Mouse (Mus musculus) spleen, adult 12 weeks (tissue): Measurements from ENCODE around the gene Zfp970.
"Not testable (repeated sequence)": the region's sequence is repeated elsewhere in the genome, so short reads cannot be mapped to it uniquely, and the experiment has no call there.

Source experiments
- DNase-seq: peaks from one replicate; pipeline ENCODE4 v3.0.0; 2022; ENCODE audit warnings: low spot score

Zfp970 gene

DNA sequence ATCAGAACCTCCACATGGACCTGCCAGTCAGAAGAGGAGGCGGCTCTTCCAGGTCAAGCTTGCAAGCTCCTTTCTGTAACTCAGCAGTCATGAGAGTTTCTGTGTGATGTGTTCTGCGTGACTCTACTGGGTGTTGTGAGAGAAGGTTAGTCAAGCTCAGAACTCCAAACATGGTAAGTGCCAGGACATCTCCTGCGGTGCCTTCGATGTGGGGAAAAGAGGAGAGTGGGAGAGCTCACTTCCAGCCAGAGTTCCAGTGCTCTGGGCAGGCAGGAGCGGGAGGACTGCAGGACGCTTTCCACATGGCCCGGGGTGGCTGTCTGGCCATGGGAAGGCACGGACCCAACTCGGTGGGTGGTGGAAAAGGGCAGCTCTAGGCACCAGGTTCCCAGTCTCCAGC lies at the start of gene Zfp970:
Gene Zfp970 (plus strand): TSS at position 58 of the 400 bp plus-strand sequence.
- DNase-seq, result not testable (repeated sequence)

DNA sequence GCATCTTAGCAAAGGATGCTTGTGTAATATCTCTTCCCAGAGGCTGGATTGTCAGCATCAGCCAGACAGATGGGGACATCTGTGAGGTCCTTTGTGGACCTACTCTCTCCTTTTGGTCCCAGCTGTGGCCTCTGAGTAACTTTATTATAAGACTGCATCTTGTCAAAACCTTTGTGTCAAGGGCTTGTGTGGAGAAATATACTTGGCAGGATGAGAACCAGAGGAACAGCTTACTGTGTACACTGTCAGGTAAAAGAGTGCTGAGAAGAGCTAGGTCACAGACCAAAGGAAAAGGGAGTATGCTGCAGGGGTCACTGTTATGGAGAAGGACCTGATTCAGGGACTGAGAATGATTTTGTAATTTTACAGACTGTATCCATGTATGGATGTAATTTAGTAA lies 3.7 kb downstream of the Zfp970 start:
- not testable (repeated sequence) for DNase-seq

DNA sequence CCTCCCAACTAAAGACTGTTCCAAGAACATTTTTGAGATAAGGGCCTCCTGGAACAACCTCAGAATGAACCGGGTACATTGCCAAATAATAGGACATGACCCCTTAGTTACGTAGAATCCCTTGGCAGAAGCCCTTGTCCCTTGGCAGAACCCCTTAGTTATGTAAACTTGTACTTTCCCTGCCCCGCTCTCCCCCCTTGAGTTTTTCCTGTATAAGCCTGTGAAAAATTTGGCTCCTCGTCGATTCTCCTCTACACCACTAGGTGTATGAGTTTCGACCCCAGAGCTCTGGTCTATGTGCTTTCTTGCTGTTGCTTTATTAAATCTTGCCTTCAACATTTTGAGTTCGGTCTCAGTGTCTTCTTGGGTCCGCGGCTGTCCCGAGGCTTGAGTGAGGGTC lies 7.7 kb downstream of the Zfp970 start:
- DNase-seq, result not testable (repeated sequence)

DNA sequence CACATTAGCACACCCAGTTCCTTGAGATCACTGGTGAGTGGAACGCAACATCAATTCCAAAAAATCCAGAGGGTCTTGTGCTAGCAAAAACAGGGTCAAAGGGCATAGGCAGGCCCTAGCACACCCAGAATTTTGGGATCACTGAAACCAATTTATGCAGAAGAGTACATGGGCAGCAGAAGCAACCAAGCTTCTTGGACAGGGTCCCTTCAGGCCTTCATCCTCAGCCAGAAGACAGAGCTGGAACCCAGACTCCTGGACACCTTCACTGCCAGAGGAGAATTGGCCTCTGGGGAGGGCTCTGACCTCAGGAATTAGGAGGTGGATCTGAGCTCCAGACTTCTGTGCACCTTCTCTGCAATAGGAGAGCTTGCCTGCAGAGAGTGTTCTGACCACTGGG lies 17.4 kb downstream of the Zfp970 start:
- DNase-seq, result not testable (repeated sequence)

DNA sequence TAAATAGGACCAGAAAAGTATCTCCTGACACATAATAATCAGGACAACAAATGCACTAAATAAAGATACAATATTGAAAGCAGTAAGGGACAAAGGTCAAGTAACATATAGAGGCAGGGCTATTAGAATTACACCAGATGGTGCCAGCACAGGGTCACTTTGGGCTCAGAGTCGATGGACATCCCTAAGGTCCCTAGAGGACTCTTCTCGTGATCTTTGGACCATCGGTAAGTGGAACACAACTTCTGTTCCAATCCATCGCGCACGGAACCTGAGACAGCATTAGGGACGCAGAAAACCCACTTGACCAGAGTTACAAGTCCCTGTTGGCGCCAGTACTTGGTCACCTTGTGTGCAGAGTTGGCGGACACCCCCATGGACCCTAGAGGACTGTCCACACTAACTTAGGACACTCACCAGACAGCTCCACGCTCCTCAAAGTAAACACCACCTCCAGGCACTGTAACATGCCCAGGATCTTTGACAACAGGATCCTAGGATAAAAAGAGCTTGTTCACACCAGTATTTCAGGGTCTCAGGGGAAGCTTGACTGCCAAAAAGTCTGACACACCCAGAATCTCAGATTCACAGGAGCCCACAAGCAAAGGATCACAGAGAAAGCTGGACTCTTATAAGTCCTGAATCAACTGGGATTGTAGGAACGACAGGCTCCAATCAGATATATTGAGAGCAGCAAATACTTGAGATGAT lies 18.9 kb downstream of the Zfp970 start:
- DNase-seq, result not testable (repeated sequence)

DNA sequence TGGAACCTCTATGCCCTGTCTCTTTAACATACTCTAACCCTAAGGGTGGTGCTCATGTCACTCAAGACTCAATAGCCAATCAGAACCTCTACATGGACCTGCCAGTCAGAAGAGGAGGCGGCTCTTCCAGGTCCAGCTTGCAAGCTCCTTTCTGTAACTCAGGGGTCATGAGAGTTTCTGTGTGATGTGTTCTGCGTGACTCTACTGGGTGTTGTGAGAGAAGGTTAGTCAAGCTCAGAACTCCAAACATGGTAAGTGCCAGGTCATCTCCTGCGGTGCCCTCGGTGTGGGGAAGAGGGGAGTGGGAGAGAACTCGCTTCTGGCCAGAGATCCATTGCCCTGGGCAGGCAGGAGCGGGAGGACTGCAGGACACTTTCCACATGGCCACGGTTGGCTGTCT lies 33.5 kb downstream of the Zfp970 start, which contains the start of gene Gm14403:
Gene Gm14403 (plus strand): TSS at position 149 of the 400 bp plus-strand sequence.
- not testable (repeated sequence) for DNase-seq

DNA sequence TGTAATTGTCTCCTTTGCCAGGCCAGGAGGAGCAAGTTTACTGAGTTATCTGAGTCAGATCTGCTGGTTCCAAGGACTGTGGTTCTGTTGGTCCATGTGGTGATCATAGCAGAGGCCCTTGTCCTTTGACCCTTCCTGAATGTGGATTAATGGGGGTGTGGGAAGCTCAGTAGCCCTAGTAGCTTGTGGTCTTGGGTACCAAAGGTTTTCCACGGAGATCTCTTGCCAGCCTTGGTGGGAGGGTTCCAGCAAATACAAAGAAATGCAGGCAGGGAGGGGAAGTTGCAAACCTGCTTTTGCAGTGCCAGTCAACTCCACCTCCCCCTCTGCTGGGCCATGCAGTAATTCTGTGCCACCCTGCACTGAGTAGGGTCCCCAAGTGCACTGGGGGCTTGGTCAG lies 34.6 kb downstream of the Zfp970 start:
- not testable (repeated sequence) for DNase-seq

DNA sequence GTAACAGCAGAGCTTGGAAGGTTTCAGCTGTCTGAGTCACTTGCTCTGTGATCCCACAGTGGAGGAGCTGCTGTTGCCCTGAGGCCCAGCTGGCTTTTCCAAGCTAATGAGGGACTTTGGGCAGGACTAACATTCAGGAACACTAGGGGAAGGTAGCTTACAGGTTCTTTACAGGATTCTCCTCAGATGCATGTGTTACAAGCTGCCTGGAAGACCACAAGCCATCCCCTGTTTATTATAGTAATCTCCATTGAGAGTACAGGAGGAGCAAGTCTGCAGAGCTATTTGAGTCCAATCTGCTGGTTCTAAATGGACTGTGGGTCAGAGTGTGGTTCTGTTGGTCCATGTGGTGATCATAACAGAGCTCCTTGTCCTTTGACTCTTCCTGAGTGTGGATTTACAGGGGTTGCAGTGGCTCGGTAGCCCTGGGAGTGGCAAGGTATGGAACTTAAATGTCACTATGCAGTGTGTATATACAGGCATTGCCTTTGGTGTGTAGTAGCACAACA lies 40.7 kb downstream of the Zfp970 start:
- DNase-seq, result not testable (repeated sequence)

DNA sequence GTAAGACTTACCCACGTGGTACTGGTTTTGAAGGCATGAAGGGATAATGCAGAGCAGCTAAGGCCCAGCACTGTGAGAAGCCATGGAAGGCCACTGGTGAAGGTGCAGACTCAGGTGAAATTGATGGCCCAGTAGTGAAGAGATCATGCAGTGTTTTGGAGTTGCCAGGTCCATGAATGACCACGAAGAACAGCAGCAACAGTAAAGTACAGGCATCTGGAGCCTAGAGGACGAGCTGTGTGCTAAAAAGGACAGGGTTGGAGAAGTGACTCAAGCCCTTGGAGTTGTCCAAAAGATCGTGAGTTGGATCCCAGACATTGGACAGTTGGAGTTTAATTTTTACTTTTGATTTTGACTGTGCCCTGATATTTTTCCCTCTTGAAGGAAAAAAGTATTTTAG lies 46.8 kb downstream of the Zfp970 start:
- DNase-seq, result not testable (repeated sequence)

DNA sequence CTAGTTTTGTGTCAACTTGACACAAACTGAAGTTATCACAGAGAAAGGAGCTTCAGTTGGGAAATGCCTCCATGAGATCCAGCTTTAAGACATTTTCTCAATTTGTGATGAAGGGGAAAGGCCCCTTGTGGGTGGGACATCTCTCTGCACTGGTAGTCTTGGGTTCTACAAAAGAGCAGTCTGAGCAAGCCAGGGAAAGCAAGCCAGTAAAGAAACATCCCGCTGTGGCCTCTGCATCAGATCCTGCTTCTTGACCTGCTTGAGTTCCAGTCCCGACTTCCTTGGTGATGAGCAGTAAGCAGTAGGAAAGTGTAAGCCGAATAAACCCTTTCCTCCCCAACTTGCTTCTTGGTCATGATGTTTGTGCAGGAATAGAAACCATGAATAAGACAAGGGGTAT lies 47.4 kb downstream of the Zfp970 start:
- not testable (repeated sequence) for DNase-seq

DNA sequence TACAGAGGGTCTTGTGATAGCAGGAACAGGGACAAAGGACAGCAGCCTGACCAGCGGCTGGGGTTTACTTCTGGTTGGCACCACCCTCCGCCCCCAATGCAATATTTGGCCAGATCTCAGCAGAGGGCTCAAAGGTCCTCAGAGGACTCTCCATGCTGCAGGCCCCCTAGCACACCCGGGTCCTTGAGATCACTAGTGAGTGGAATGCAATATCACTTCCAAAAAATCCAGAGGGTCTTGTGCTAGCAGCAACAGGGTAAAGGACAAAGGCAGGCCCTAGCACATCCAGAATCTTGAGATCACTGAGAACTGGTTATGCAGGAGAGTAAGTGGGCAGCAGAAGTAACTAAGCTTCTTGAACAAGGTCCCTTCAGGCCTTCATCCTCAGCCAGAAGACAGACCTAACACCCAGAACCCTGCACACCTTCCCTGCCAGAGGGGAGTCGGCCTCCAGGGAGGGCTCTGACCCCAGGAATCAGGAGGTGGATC lies 49.5 kb downstream of the Zfp970 start:
- not testable (repeated sequence) for DNase-seq

DNA sequence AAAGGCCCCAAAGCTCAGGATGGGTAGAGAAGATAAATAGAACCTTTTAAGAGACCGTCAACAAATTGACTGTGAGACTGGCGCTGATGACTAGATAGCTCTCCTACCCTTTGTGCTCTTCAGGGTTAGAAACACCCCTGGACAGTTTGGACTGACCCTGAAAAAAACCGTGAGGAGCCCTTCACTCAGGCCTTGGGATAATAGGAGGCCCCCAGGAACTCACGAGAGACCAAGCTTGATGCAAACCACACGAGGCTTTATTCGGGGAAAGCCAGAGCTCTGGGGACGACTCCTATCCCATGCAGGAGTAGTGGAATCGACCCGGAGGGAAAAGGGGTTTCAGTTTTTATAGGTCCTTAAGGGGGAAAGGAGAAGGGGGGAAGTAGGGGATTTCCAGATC lies 53.2 kb downstream of the Zfp970 start:
- not testable (repeated sequence) for DNase-seq

DNA sequence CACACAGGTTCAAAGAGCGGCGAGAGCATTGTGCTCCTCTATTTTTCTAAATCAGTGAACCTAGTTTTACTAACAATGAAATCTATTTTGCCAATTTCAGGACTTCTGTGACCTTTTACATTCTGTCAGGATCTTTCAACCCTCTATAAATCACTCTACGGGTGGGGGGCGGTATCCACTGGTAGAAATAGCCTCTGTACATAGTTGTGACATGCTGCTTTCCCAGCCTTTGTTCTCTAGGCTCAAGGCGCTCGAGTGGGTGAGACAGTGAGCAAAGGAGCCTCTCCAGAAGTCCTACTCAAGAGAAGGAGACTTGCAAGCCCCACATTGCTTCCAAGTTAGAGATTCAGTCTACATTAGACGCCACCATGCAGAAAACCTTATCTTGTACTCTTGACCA lies 53.8 kb downstream of the Zfp970 start:
- DNase-seq, result not testable (repeated sequence)

DNA sequence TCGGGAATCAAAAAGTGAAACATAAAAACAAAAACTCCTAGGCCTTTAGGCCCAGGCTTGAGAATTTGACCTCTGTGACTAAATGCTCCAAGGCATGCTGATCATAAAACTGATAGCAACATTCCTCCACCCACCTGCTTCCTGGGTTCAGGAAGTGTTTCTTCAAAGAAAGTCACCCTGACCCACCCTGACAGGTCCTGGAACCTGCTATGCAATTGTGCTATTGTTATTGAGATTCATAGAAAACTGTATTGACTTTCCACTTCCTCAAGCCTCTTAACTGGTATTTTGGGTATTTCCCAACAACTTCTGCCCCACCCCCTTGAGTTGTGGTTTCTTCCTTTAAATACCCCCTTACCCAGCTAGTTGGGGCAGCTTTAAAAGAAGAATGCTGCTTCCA lies 54.4 kb downstream of the Zfp970 start:
- DNase-seq, result not testable (repeated sequence)

DNA sequence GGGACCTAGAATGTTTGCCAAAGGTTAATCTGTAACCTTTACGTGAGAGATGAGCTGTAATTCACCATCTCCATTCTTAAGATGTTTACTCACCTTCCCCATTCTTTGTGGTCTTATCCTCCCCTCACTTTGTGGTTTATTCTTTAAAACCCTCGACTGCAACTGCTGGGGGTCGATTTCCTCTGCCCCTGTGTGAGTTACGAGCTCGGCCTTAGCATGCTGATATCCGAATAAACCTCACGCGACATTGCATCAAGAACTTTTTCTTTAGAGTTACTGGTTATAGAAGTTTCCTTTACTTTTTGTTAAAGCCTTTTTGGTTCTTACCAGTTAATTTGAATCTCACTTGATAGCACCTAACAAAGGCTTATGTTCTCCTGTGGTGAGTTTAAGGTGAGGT lies 55.5 kb downstream of the Zfp970 start:
- DNase-seq, result no peak

DNA sequence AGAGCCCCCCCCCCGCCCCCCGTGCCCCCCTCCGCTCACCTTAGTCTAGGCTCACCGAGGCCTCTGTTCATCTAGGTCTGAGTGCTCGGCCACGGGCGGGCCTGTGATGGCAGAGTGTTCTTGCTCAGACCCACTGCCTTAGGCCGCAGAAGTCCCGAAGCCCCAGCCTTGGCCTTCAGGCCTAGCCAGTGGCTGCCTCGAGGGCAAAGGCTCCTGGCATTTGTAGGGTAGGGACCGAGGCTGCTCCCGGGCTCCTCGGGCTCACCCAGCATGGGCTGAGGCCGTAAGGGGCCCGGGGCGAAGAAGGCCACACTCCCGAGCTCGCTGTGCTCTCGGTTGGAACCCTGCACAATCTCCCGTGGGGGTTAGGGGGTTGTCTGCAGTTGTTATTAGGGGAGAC lies 58.5 kb downstream of the Zfp970 start:
- no peak for DNase-seq

DNA sequence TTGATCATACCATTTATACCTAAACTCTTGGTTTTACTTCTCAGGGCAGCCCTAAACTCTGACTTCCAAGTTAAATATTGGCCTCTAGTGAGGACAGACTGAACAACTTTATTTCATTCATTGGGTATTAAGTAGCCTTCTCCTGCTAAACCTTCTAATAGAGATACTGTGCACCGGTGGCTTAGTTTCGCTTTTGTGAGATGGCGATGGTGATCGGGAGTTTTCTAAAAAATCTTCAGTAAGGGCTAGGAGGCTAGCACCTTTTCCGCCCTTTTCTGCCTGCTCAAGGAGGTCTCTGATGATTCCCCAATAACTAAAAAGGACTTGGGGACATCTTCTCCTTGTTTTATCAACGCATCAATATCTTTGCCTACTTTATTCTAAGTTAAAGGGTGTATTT lies 59.1 kb downstream of the Zfp970 start:
- DNase-seq, result not testable (repeated sequence)

DNA sequence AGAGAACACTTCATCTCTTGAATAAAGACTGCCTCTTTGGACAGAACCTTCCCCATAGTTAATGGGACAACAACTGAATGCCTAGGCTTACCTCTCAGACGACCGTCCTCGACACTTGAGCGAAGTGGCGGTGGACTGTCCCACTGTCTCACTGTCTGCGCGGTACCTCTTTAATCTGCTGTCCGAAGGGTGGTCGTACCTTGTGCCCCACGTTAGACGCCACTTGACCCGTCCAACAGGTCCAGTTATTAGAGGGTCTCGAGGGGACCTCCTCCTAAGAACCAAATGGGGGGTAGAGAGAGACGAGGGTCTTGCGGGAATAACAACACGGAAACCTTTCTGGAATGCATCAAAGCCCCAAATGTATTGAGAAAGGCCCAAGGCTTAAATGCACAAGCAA lies 59.6 kb downstream of the Zfp970 start:
- DNase-seq, result not testable (repeated sequence)
